Mouse (Mus musculus) frontal cortex, postnatal 14 days (tissue): ENCODE measurements around the gene Olfr385.
"Not testable (repeated sequence)": the region's sequence is repeated elsewhere in the genome, so short reads cannot be mapped to it uniquely, and the experiment has no call there.

Source experiments
- DNase-seq, 2 experiments: peaks; one replicate each; pipeline ENCODE4 v3.0.0; 2022; ENCODE audit warnings: low spot score in 2 of 2

Olfr385 gene

DNA sequence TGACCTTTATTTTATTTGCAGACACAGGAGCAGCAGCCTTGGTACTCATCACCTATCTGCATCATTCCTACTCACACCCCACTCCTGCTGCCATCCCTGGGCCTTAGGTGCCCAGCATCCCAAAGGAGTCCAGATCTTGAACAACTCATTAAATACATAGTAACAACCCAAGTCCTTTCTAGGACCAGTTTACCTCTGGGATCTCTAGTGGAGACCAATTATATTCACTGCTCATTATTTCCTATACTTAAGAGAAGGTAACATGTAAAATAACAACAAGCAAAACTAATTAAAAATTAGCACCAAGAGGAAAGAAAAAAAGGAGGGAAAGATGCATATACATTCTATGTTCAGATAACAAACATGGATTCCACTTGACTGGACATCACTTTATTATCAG, at the start of gene Olfr385:
Olfr385 (minus strand) TSS at position 101 of the 400 bp plus-strand sequence.
- no peak for DNase-seq

DNA sequence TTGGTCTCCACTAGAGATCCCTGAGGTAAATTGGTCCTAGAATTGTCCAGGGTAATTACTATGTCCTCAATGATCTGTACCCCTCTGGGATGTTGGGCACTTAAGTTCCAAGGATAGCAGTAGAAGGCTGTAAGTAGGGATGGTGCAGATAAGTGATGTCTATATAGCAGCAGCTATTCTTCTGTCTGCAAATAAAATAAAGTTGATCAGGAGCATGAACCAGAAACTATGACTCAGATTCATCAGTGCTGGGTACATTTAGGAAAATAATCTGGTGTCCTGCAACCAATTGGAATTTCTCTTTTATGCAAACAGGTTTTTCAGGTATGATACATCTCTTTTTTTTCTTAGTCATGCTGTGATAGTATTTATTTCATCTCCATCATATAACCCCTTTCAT, 5.5 kb upstream of the Olfr385 start, which contains the start of gene Olfr384:
Olfr384 (plus strand) TSS at position 301 of the 400 bp plus-strand sequence.
- no peak for DNase-seq

DNA sequence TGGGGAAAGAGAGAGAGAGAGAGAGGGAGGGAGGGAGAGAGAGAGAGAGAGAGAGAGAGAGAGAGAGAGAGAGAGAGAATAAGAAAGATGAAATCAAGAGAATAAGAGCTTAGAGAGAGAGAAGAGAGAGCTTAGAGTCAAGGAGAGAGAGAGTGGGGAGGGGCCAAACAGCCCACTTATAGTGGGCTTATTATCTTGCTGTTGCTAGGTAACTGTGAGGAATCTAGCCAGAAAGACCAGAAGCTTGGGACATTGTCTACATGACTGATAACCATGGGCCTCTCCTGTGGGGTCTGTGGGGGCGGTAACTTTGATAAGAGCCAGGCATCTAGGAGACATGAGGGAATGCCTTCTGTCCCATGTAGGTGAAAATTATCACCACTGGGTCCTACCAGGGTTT, 9.6 kb downstream of the Olfr385 start:
- not testable (repeated sequence) for DNase-seq

DNA sequence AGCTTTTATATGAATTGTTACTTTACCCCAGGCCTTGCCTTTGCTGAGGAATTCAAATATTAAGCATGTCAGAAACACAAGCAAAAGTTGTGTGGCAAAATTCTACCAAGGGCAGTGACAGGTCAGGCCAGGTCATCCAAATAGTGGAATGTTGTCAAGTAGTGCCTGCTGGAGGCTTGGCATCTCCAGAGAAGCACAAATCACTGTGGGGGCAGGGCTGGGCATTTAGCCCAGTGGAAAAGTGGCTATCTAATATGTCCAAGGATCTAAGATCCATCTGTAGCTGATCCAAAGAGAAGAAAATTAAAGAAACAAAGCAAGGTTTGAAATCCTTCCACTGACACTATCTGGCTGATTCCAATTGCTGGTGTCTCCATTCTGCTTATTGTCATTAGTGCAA, 12.9 kb downstream of the Olfr385 start:
- no peak for DNase-seq
